In the genomic region with DNA sequence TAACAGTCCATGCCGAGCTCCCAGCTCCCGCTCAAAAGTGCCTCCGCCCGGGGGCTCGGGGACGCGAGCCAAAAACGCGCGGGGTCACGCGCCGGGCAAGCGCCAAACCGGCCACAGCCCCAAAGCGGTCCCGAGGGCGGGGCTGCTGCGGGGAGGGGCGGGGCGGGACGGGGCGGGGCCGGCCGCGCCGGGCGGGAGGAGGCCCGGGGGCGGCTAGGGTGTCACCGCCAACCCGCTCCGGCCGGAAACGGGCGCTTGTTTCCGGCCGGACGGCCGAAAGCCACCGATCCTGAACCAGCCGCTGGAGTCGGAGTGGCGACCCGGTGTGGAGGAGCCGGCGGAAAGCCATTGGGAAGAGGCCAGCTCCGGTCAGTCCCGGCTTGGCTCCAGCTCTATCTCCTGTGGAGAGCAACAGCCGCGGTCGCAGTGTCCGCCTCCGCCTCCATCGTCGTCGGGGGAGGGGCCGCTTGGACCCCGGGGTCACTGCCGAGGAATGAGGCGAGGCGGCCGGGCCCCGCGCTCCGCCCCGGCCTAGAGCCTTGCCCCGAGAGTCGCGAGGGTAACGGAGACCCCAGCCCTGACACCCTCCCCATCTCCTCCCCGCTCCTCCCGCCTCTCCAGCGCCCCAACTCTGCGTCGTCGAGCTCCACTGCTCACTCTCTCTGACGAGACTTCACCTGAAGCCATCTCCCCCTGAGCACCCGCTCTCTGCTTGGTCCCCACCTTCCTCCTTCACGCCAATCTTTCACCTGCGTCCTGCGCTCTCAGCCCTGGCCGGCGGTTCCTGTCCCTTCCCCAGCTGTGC, we compare ENCODE assay signal across 7 mouse cellular contexts. TPM values are rescaled to one million over a fixed set of nuclear protein-coding genes. Genes with fewer than 3 reads are reported as not detected.
DNase-seq lines count a peak whose midpoint lies in the region; ATAC-seq lines count a peak whose summit lies in the region.

A gene (plus strand): TSS at position 267 of the 805 bp plus-strand sequence.

- H3K4me1 ChIP-seq in intestine, embryonic 14.5 days (replicated peaks; ENCODE audit: control insufficient read depth, insufficient read depth, low read length) = peaks cover 26% of the 10 kb centered on the region
- H3K4me1 ChIP-seq in midbrain, embryonic 10.5 days = peaks cover 34% of the 10 kb centered on the region

- peak within 1 kb of the TSS; percentile 91 for H3K9ac ChIP-seq in intestine, embryonic 14.5 days (ENCODE audit: low read length)

- peak within 1 kb of the TSS; percentile 91 for H3K27ac ChIP-seq in intestine, embryonic 14.5 days (ENCODE audit: low read depth)
- peak within 1 kb of the TSS; percentile 94 for H3K27ac ChIP-seq in midbrain, embryonic 10.5 days (replicated peaks)

- H3K4me3 ChIP-seq in intestine, embryonic 14.5 days (ENCODE audit: low read depth, low read length) = peak within 1 kb of the TSS; percentile 86
- H3K4me3 ChIP-seq in midbrain, embryonic 10.5 days = peak within 1 kb of the TSS; percentile 93

- peak; percentile 90 for ATAC-seq in intestine, embryonic 14.5 days (replicated peaks; ENCODE audit: low FRiP score, low TSS enrichment, low read depth)

- 0 out of 2 replicates have a peak, but pooled peaks cover 6% of the 10 kb centered on the region for H3K36me3 ChIP-seq in intestine, embryonic 14.5 days (ENCODE audit: control insufficient read depth, insufficient read depth, low read length)
- H3K36me3 ChIP-seq in midbrain, embryonic 10.5 days = peaks cover 8% of the 10 kb centered on the region; the same call in 1 of the 2 replicates

- DNase-seq in adrenal gland, adult 18-20 months (ENCODE audit: low spot score in 2 of 2) = peak; percentile 76 to 78
- peak; percentile 88 for DNase-seq in embryo, embryonic 10.5 days (ENCODE audit: low spot score)
- DNase-seq in gastrocnemius, postnatal 25 days = peak; percentile 87
- DNase-seq in intestine, embryonic 14.5 days (ENCODE audit: low spot score) = peak; percentile 91
- peak; percentile 73 to 79 for DNase-seq in left cerebral cortex, postnatal 36 days (ENCODE audit: low spot score in 2 of 2)
- peak; percentile 87 for DNase-seq in midbrain, embryonic 10.5 days (ENCODE audit: low spot score)
- DNase-seq in right cerebral cortex, postnatal 4 days = peak; percentile 77

- H3K9me3 ChIP-seq in intestine, embryonic 14.5 days (ENCODE audit: control insufficient read depth, low read length) = no peaks in the 10 kb centered on the region
- no peaks in the 10 kb centered on the region for H3K9me3 ChIP-seq in midbrain, embryonic 10.5 days (replicated peaks)

- intact Hi-C loops in left cerebral cortex, postnatal 36 days (cut with DNase I) = loop anchor here (5.0 kb wide), 1 partner anchor 37 kb away; no protein-coding TSS in a partner anchor

- 1% methylated on average over 71 of the region's 84 CpGs for WGBS in intestine, embryonic 14.5 days
- under 1% methylated on average over 84 of the region's 84 CpGs for WGBS in midbrain, embryonic 10.5 days

- peak within 1 kb of the TSS; percentile 63 for H3K4me2 ChIP-seq in intestine, embryonic 14.5 days (ENCODE audit: low read length)

- H3K27me3 ChIP-seq in intestine, embryonic 14.5 days (replicated peaks; ENCODE audit: control insufficient read depth, insufficient read depth, low read length) = no peaks in the 10 kb centered on the region
- no peaks in the 10 kb centered on the region for H3K27me3 ChIP-seq in midbrain, embryonic 10.5 days (ENCODE audit: low read depth, poor library complexity, severe bottlenecking)

RNA-seq across cellular contexts. Expression of the gene that starts here (rescaled TPM):
- total RNA-seq in adrenal gland, adult 18-20 months (2021) = 10 to 100 TPM; 32.1 to 35.0 TPM
- 10 to 100 TPM; 52.5 to 54.4 TPM for total RNA-seq in gastrocnemius, postnatal 25 days (2021)
- polyA plus RNA-seq in intestine, embryonic 14.5 days (2014; fragmentation: Nextera tagmentation; extraction: Ambion mirVana) = 14.0 and 14.8 TPM in 2 replicates
- total RNA-seq in left cerebral cortex, postnatal 36 days (2021) = 10 to 100 TPM; 28.8 to 32.0 TPM
- polyA plus RNA-seq in midbrain, embryonic 10.5 days (2016; fragmentation: Nextera tagmentation; extraction: Ambion mirVana) = 16.5 and 18.9 TPM in 2 replicates

Comparison
In these comparisons a context has a peak if more than half of its experiments do, and no peak if none do; other contexts are left out.
1. Peak in every context shown above with its lines: DNase-seq, ATAC-seq, H3K4me3 ChIP-seq and H3K27ac ChIP-seq.